Mouse (Mus musculus): ENCODE results near the gene Rac2. TPM values are rescaled to one million over a fixed set of nuclear protein-coding genes. Genes with fewer than 3 reads are reported as not detected.

The Rac2 gene
- polyA plus RNA-seq, 1 experiment from 2014 or later: 8.3 TPM

- Histone ChIP-seq H3K4me1 (ENCODE audit: insufficient read depth, low read length) (peaks cover 10% of the 10 kb centered on the region), H3K36me3 (ENCODE audit: insufficient read depth, low read length) (no peaks in the 10 kb centered on the region), H3K4me2 (replicated peaks; ENCODE audit: low read depth, low read length) (no peak overlapping the region), H3K9ac (replicated peaks; ENCODE audit: low read length) (no peak overlapping the region), H3K27ac (ENCODE audit: low read length) (no peak overlapping the region), H3K9me3 (ENCODE audit: low read length) (peaks cover 16% of the 10 kb centered on the region; the same call in 1 of the 2 replicates), H3K27me3 (ENCODE audit: insufficient read depth, low read length) (no peaks in the 10 kb centered on the region), H3K4me3 (ENCODE audit: low read length) (no peak overlapping the region)
- no peak for ATAC-seq (ENCODE audit: low FRiP score, low TSS enrichment)
- 66% methylated on average over 4 of the region's 4 CpGs for WGBS
Observed at GRCm38 (mm10) chr15:78549189-78549734, 23.3 kb downstream of the Rac2 start.

GRCm38 (mm10) chr15:78548711-78549110, 23.9 kb downstream of the Rac2 start:
- Histone ChIP-seq H3K9me3 (ENCODE audit: low read length) (peaks cover 16% of the 10 kb centered on the region; the same call in 1 of the 2 replicates), H3K4me3 (ENCODE audit: low read length) (no peak overlapping the region), H3K4me1 (ENCODE audit: insufficient read depth, low read length) (peaks cover 14% of the 10 kb centered on the region), H3K9ac (replicated peaks; ENCODE audit: low read length) (no peak overlapping the region), H3K27ac (ENCODE audit: low read length) (no peak overlapping the region), H3K4me2 (replicated peaks; ENCODE audit: low read depth, low read length) (no peak overlapping the region), H3K27me3 (ENCODE audit: insufficient read depth, low read length) (no peaks in the 10 kb centered on the region), H3K36me3 (ENCODE audit: insufficient read depth, low read length) (no peaks in the 10 kb centered on the region)
- ATAC-seq (ENCODE audit: low FRiP score, low TSS enrichment): no peak
- WGBS: 54% methylated on average over 8 of the region's 8 CpGs

- ATAC-seq (ENCODE audit: low FRiP score, low TSS enrichment): 0 out of 2 replicates have a peak, but pooled peaks have one; percentile 11
- H3K9me3 ChIP-seq (ENCODE audit: low read length): peaks cover 13% of the 10 kb centered on the region; the same call in 1 of the 2 replicates
- H3K4me2 ChIP-seq (replicated peaks; ENCODE audit: low read depth, low read length): no peak overlapping the region
- H3K27ac ChIP-seq (ENCODE audit: low read length): no peak overlapping the region
- no peaks in the 10 kb centered on the region for H3K36me3 ChIP-seq (ENCODE audit: insufficient read depth, low read length)
- WGBS: 38% methylated on average over 3 of the region's 3 CpGs
- no peak overlapping the region for H3K9ac ChIP-seq (replicated peaks; ENCODE audit: low read length)
- peaks cover 14% of the 10 kb centered on the region for H3K4me1 ChIP-seq (ENCODE audit: insufficient read depth, low read length)
- H3K4me3 ChIP-seq (ENCODE audit: low read length): no peak overlapping the region
- H3K27me3 ChIP-seq (ENCODE audit: insufficient read depth, low read length): no peaks in the 10 kb centered on the region
Observed at GRCm38 (mm10) chr15:78548336-78548665, 24.3 kb downstream of the Rac2 start.

- Histone ChIP-seq H3K4me1 (ENCODE audit: insufficient read depth, low read length) (peaks cover 14% of the 10 kb centered on the region), H3K4me3 (ENCODE audit: low read length) (no peak overlapping the region), H3K27me3 (ENCODE audit: insufficient read depth, low read length) (no peaks in the 10 kb centered on the region), H3K36me3 (ENCODE audit: insufficient read depth, low read length) (no peaks in the 10 kb centered on the region), H3K9me3 (ENCODE audit: low read length) (peaks cover 10% of the 10 kb centered on the region; the same call in 1 of the 2 replicates), H3K27ac (ENCODE audit: low read length) (no peak overlapping the region), H3K9ac (replicated peaks; ENCODE audit: low read length) (no peak overlapping the region), H3K4me2 (replicated peaks; ENCODE audit: low read depth, low read length) (no peak overlapping the region)
- 41% methylated on average over 5 of the region's 5 CpGs for WGBS
- no peak for ATAC-seq (ENCODE audit: low FRiP score, low TSS enrichment)
Observed at GRCm38 (mm10) chr15:78547415-78548335, 24.9 kb downstream of the Rac2 start.

- Histone ChIP-seq H3K9ac (replicated peaks; ENCODE audit: low read length) (no peak overlapping the region), H3K36me3 (ENCODE audit: insufficient read depth, low read length) (no peaks in the 10 kb centered on the region), H3K27ac (ENCODE audit: low read length) (no peak overlapping the region), H3K9me3 (ENCODE audit: low read length) (peaks cover 2% of the 10 kb centered on the region; the same call in 1 of the 2 replicates), H3K4me3 (ENCODE audit: low read length) (no peak overlapping the region), H3K4me1 (ENCODE audit: insufficient read depth, low read length) (peaks cover 18% of the 10 kb centered on the region), H3K27me3 (ENCODE audit: insufficient read depth, low read length) (no peaks in the 10 kb centered on the region), H3K4me2 (replicated peaks; ENCODE audit: low read depth, low read length) (no peak overlapping the region)
- no peak for ATAC-seq (ENCODE audit: low FRiP score, low TSS enrichment)
- 72% methylated on average over 4 of the region's 4 CpGs for WGBS
Observed at GRCm38 (mm10) chr15:78546060-78546459, 26.5 kb downstream of the Rac2 start.

- Histone ChIP-seq H3K4me2 (replicated peaks; ENCODE audit: low read depth, low read length) (peak within 1 kb of the TSS; percentile 39), H3K9ac (replicated peaks; ENCODE audit: low read length) (0 out of 2 replicates have a peak within 1 kb of the TSS, but pooled peaks have one; percentile 28), H3K27me3 (ENCODE audit: insufficient read depth, low read length) (no peaks in the 10 kb centered on the region), H3K9me3 (ENCODE audit: low read length) (no peaks in the 10 kb centered on the region), H3K36me3 (ENCODE audit: insufficient read depth, low read length) (no peaks in the 10 kb centered on the region), H3K4me1 (ENCODE audit: insufficient read depth, low read length) (peaks cover 18% of the 10 kb centered on the region), H3K27ac (ENCODE audit: low read length) (no peak within 1 kb of the TSS), H3K4me3 (ENCODE audit: low read length) (no peak within 1 kb of the TSS)
- 4% methylated on average over 14 of the region's 14 CpGs for WGBS
- peak; percentile 14; the same call in 1 of the 2 replicates for ATAC-seq (ENCODE audit: low FRiP score, low TSS enrichment)
Observed at GRCm38 (mm10) chr15:78544561-78545001, 28.0 kb downstream of the Rac2 start, which contains the start of gene Sstr3. Gene Sstr3 (minus strand): TSS chr15:78544685.

GRCm38 (mm10) chr15:78544041-78544440, 28.5 kb downstream of the Rac2 start:
- Histone ChIP-seq H3K4me2 (replicated peaks; ENCODE audit: low read depth, low read length) (peak overlapping the region; percentile 39), H3K27ac (ENCODE audit: low read length) (no peak overlapping the region), H3K4me1 (ENCODE audit: insufficient read depth, low read length) (peaks cover 18% of the 10 kb centered on the region), H3K27me3 (ENCODE audit: insufficient read depth, low read length) (no peaks in the 10 kb centered on the region), H3K9ac (replicated peaks; ENCODE audit: low read length) (no peak overlapping the region), H3K4me3 (ENCODE audit: low read length) (no peak overlapping the region), H3K9me3 (ENCODE audit: low read length) (no peaks in the 10 kb centered on the region), H3K36me3 (ENCODE audit: insufficient read depth, low read length) (no peaks in the 10 kb centered on the region)
- WGBS: 30% methylated on average over 15 of the region's 15 CpGs
- 0 out of 2 replicates have a peak, but pooled peaks have one; percentile 28 for ATAC-seq (ENCODE audit: low FRiP score, low TSS enrichment)

- ATAC-seq (ENCODE audit: low FRiP score, low TSS enrichment): no peak
- Histone ChIP-seq H3K36me3 (ENCODE audit: insufficient read depth, low read length) (no peaks in the 10 kb centered on the region), H3K4me1 (ENCODE audit: insufficient read depth, low read length) (peaks cover 18% of the 10 kb centered on the region), H3K27ac (ENCODE audit: low read length) (no peak overlapping the region), H3K9ac (replicated peaks; ENCODE audit: low read length) (0 out of 2 replicates have a peak overlapping the region, but pooled peaks have one; percentile 16), H3K9me3 (ENCODE audit: low read length) (no peaks in the 10 kb centered on the region), H3K27me3 (ENCODE audit: insufficient read depth, low read length) (no peaks in the 10 kb centered on the region), H3K4me2 (replicated peaks; ENCODE audit: low read depth, low read length) (no peak overlapping the region), H3K4me3 (ENCODE audit: low read length) (no peak overlapping the region)
- WGBS: 58% methylated on average over 7 of the region's 7 CpGs
Observed at GRCm38 (mm10) chr15:78542767-78543303, 29.7 kb downstream of the Rac2 start.

GRCm38 (mm10) chr15:78542098-78542766, 30.4 kb downstream of the Rac2 start:
- 67% methylated on average over 3 of the region's 3 CpGs for WGBS
- Histone ChIP-seq H3K27me3 (ENCODE audit: insufficient read depth, low read length) (no peaks in the 10 kb centered on the region), H3K9me3 (ENCODE audit: low read length) (no peaks in the 10 kb centered on the region), H3K9ac (replicated peaks; ENCODE audit: low read length) (no peak overlapping the region), H3K4me3 (ENCODE audit: low read length) (no peak overlapping the region), H3K4me1 (ENCODE audit: insufficient read depth, low read length) (peaks cover 18% of the 10 kb centered on the region), H3K36me3 (ENCODE audit: insufficient read depth, low read length) (no peaks in the 10 kb centered on the region), H3K4me2 (replicated peaks; ENCODE audit: low read depth, low read length) (no peak overlapping the region), H3K27ac (ENCODE audit: low read length) (no peak overlapping the region)
- ATAC-seq (ENCODE audit: low FRiP score, low TSS enrichment): no peak
